Mouse (Mus musculus) thymus, adult 18-20 months (tissue): Measurements from ENCODE around the gene Celf6.

Source experiments
- DNase-seq, 2 experiments: peaks; one replicate each; pipeline ENCODE4 v3.0.0; 2022; ENCODE audit warnings: mixed read lengths in 2 of 2

Celf6 gene

GRCm38 (mm10) chr9:59588710-59589671 lies 11.3 kb downstream of the Celf6 start:
- no peak for DNase-seq

GRCm38 (mm10) chr9:59589703-59590439 lies 12.2 kb downstream of the Celf6 start:
- no peak for DNase-seq

DNA sequence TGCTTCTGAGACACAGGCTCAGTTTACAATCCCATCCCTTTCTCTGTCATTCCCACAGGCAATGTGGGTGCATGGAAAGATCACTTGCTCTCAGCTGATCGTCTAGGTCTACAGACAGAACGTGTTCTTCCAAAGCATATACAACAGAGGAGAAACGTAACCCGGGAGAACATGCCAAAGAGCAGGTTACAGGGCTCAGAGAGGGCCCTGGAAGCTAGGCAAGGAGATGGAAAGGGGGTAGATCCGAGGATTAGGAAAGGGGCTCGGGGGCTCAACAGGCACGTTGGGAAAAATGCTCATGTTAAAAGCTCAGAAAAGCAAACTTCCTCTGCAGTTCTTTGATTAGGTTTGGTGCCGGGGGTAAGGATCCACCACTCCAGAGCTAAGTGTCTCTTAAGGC lies 23.9 kb downstream of the Celf6 start:
- DNase-seq = no peak

DNA sequence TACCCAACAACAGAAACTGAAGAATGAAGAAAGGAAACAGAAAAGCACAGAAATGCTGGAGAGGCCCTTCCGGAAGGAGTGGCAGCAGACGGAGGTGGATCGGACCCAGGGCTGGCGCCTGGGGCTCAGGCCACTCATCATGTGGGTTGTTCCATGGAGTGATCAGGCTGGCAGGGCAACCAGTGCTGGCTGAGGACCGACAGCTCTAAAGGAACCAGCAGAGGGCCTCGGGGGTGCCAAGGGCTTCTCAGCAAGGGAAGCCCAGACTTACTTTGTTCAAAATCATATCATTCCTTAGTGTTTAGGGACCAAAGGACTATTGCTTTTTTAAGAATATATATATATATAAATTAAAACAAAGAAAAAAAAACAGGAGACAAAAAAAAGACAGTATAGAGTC lies 28.2 kb downstream of the Celf6 start:
- DNase-seq = no peak

DNA sequence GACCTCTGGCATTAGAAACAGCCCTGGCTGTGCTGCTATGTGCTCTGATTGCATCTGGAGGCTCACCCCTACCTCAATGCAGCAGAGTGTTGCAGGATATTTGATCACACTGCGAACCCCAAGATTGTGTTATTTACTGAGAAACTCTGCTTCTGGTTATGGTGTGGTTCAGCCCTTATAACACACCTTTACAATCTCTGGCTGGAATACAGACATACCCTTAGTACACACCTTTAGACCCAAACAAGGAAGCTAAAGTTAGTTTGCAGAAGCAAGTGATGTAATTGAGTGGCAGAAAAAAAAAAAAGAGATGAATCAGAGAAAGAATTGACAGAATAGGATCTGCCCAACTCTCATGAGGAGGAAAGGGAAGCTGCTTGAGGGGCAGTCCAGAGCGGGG lies 33.2 kb downstream of the Celf6 start:
- no peak for DNase-seq

DNA sequence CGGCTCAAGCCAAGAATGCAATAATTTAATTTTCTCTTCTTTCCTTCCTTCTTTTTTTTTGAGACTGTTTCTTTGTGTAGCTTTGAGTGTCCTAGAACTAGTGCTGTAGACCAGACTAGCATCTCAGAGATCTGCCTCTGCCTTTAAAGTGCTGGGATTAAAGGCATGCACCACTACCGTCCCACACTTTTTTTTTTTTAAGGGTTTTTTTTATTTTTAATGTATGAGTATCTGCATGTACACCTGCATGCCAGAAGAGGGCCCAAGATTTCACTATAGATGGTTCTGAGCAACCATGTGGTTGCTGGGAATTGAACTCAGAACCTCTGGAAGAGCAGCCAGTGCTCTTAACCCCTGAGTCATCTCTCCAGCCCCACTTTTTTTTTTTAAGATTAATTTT lies 38.1 kb downstream of the Celf6 start:
- DNase-seq = no peak

- peak; percentile 100 for DNase-seq
Measured at GRCm38 (mm10) chr9:59616622-59617306, 39.0 kb downstream of the Celf6 start, which contains the start of gene Parp6. Gene Parp6 (plus strand): TSS chr9:59617284.

- no peak for DNase-seq
Measured at GRCm38 (mm10) chr9:59617307-59617973, 39.7 kb downstream of the Celf6 start.

DNA sequence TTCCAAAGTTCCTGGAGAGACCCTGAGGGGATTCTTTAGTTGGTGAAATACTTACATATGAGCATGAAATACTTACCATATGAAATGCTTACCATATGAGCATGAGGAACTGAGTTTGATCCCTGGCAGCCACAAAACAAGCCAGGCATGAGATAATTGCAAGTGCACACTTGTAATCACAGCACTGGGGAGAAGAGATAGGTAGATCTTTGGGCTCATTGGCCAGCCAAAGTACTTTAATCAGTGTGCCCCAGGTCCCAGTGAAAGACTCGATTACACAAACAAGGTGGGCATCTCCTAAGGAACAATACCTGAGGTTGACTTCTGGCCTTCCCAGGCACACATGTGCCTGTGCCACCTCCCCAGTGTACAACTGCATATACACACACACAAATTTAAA lies 60.7 kb downstream of the Celf6 start:
- DNase-seq = no peak

- no peak for DNase-seq
Measured at GRCm38 (mm10) chr9:59639936-59640335, 62.2 kb downstream of the Celf6 start.

GRCm38 (mm10) chr9:59641320-59641719 lies 63.6 kb downstream of the Celf6 start:
- DNase-seq = no peak

DNA sequence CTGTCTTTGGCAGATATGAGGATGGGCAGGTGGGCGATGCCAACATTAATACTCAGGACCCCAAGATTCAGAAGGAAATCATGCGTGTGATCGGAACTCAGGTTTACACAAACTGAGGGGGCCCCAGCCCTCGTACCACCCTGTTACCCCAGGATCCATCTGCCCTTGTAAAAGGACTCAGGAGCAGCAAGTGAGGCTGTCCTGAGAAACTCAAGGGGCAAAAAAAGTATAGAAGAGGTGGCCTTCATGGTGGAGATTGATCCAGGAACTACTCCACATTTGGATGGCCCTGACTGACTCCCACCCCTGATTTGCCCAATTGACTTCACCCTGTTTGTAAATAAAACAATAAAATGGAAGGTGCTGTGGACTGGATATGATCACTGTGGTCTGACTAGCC lies 72.2 kb downstream of the Celf6 start:
- DNase-seq = no peak

GRCm38 (mm10) chr9:59653371-59653770 lies 75.7 kb downstream of the Celf6 start:
- DNase-seq = no peak

DNA sequence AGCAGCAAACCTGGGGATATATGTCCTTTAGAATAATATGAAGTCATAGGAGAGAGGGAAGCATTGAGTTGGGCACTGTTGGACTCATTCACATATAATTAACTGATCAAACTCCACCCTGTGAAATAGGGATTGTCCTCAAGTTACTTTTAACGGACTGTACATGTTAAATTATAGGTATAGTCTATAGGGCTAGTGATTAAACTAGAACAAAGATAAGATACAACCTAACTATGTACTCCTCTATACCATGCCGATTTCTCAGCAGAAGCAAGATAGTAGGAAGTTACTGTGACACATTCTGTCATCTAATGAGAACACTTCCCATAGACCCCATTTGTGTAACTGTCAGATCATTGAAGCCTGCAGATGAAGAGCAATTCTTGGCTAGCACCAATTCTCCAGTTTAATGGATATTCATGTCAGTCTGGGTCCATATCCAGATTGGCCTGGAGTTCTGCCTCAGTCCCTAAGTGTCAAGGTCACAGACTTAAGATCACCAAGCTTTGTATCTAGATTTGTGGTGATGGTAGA lies 76.8 kb downstream of the Celf6 start:
- DNase-seq = no peak

DNA sequence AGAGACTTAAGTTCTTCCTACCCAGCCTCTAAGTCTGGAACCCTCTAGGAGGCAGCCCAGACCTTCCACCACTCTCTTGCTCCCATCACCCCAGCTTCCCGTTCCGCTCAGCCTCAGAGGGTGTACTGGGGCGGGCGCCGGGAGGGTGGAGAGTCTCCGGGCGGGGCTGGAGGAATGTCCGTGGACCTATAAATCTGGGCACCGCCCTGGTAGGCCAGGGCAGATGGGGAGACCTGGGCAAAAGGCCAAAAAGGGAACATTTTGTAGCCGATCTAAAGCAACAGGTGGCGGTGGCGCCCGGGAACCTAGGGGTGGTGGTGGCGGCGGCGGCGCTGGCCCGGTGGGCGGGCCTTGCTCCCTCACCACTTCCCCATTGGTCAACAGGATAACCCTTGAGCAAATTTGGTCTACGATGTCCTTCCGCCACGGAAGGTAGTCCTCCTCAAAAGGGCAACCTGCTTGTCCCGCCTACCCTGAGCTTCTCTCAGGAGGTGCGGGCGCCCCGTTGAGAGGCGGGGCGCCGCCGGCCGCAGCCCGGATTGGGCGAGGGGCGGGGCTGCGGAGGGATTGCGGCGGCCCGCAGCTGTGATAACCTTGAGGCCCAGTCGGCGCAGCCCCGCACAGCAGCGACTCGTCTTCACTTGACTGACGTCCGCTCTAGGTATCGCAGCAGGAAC lies 78.4 kb downstream of the Celf6 start, which contains the start of gene Pkm:
Gene Pkm, plus strand, starts transcription at position 411 of the 677 bp plus-strand sequence.
- DNase-seq = peak; percentile 90 to 98
